Mouse (Mus musculus): ENCODE data around the gene Cdk16.
A peak's percentile ranks its signal among the peaks of the same experiment; 100 is the strongest.
"Not testable (repeated sequence)": the region's sequence is repeated elsewhere in the genome, so short reads cannot be mapped to it uniquely, and the experiment has no call there.

The Cdk16 gene

GRCm38 (mm10) chrX:20704295-20705082, 16.7 kb downstream of the Cdk16 start:
- peak; percentile 67 for DNase-seq (ENCODE audit: low read depth, low spot score)
- no peaks in the 10 kb centered on the region for H3K36me3 ChIP-seq (ENCODE audit: control insufficient read depth, insufficient read depth, low read length, poor library complexity, severe bottlenecking)
- no peaks in the 10 kb centered on the region for H3K27me3 ChIP-seq (ENCODE audit: control insufficient read depth, insufficient read depth, low read length, poor library complexity, severe bottlenecking)

GRCm38 (mm10) chrX:20705083-20705402, 17.3 kb downstream of the Cdk16 start:
- Histone ChIP-seq H3K27me3 (ENCODE audit: control insufficient read depth, insufficient read depth, low read length, poor library complexity, severe bottlenecking) (no peaks in the 10 kb centered on the region), H3K36me3 (ENCODE audit: control insufficient read depth, insufficient read depth, low read length, poor library complexity, severe bottlenecking) (no peaks in the 10 kb centered on the region)
- DNase-seq (ENCODE audit: low read depth, low spot score) = no peak

GRCm38 (mm10) chrX:20728681-20729080, 40.9 kb downstream of the Cdk16 start:
- Histone ChIP-seq H3K36me3 (ENCODE audit: control insufficient read depth, insufficient read depth, low read length, poor library complexity, severe bottlenecking) (no peaks in the 10 kb centered on the region), H3K27me3 (ENCODE audit: control insufficient read depth, insufficient read depth, low read length, poor library complexity, severe bottlenecking) (no peaks in the 10 kb centered on the region)
- no peak for DNase-seq (ENCODE audit: low read depth, low spot score)

- H3K27me3 ChIP-seq (ENCODE audit: control insufficient read depth, insufficient read depth, low read length, poor library complexity, severe bottlenecking); H3K36me3 ChIP-seq (ENCODE audit: control insufficient read depth, insufficient read depth, low read length, poor library complexity, severe bottlenecking); DNase-seq (ENCODE audit: low read depth, low spot score): not testable (repeated sequence)
Observed at GRCm38 (mm10) chrX:20730048-20730447, 42.3 kb downstream of the Cdk16 start.

GRCm38 (mm10) chrX:20736479-20736878, 48.7 kb downstream of the Cdk16 start:
- H3K27me3 ChIP-seq (ENCODE audit: control insufficient read depth, insufficient read depth, low read length, poor library complexity, severe bottlenecking) = no peaks in the 10 kb centered on the region
- no peak for DNase-seq (ENCODE audit: low read depth, low spot score)

GRCm38 (mm10) chrX:20748829-20749228, 61.1 kb downstream of the Cdk16 start:
- Histone ChIP-seq H3K36me3 (ENCODE audit: control insufficient read depth, insufficient read depth, low read length, poor library complexity, severe bottlenecking) (no peaks in the 10 kb centered on the region), H3K27me3 (ENCODE audit: control insufficient read depth, insufficient read depth, low read length, poor library complexity, severe bottlenecking) (no peaks in the 10 kb centered on the region)
- no peak for DNase-seq (ENCODE audit: low read depth, low spot score)

More at GRCm38 (mm10) chrX:20736479-20736878, 48.7 kb downstream of the Cdk16 start:
- no peaks in the 10 kb centered on the region for H3K36me3 ChIP-seq (ENCODE audit: control insufficient read depth, insufficient read depth, low read length, poor library complexity, severe bottlenecking)

Measured in splenic B cell, adult 2 months (primary cell).